Mouse (Mus musculus) 416B (cell line): ENCODE results near the gene Pgam2.

Source experiments
- DNase-seq: peaks from one replicate; pipeline ENCODE4 v3.0.0; 2011; ENCODE audit warnings: low read depth

Gene Pgam2

GRCm38 (mm10) chr11:5805711-5806110, 2.2 kb upstream of the Pgam2 start:
- no peak for DNase-seq

- DNase-seq, result no peak
Observed at GRCm38 (mm10) chr11:5804174-5804573, 641 bp upstream of the Pgam2 start.

DNA sequence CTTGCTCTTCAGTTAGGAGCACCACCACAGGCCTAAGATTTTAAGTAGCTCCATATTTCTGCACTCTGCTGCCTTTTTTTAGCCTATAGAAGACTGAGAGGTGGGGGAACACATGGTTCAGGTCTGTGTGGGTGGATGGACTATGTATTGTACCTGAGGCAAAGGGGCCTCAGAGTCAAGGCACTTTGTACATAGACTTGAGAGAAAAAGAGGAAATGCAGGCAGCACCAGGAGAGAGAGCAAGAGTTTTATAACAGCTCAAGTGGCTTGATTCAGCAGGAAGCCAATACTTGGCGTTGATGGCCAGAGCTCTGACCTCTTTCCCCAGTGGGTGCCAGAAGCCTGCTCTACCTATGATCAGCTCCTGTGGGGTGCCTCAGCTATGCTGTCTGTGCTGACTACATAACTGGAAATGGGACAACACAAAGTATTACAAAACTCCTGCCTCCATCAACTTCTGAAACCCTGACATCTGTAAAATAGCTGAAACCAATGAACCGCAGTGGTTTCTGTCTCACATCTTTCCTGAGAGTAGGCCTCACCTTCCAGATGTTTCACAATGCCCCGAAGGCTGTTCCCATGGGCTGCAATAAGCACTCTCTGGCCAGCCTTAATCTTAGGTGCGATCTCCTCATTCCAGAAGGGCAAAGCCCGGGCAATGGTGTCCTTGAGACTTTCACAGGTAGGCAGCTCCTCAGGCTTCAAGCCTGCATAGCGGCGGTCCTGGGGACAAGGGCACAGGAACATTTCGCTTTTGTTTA, 896 bp downstream of the Pgam2 start:
- DNase-seq, result peak; percentile 37

- DNase-seq, result no peak
Observed at GRCm38 (mm10) chr11:5802005-5802404, 1.5 kb downstream of the Pgam2 start.

- no peak for DNase-seq
Observed at GRCm38 (mm10) chr11:5801511-5801910, 2.0 kb downstream of the Pgam2 start.

DNA sequence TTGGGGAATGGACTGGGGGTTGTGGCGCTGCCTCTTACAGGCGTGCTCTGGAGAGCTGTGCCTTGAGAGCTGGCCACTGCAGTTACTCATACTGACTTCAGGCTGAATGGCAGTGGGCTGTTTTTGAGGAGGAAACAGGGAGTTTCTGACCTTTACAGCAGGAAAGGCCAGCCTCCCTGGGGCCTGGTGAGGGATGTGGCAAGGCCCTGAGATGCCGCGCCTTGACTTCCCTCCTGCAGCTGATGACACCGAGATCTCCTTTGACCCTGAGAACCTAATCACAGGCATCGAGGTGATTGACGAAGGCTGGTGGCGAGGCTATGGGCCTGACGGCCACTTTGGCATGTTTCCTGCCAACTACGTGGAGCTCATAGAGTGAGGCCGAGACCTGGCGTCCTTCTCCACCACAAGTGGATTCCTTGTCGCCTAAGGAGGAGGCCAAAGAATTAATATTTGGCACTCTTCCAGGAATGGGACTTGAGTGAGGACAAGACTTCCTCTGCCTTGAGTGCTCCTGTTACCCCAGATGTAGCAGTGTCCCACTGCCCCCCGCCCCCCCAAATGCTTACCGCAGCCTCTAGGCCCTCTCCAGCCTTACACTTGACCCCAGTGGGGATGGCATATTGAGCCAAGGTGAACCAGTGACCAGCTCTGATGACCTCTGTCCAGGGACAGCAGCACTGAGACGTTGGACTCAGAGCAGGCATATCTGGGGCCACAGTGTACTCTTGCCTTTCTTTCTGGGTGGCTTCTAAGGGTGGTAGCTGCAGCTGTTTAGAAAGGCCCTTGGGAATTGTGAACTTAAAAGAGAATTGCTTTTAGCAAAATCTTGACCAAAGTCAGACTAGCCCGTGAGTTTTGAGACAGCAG, 3.7 kb downstream of the Pgam2 start:
- DNase-seq, result no peak

DNA sequence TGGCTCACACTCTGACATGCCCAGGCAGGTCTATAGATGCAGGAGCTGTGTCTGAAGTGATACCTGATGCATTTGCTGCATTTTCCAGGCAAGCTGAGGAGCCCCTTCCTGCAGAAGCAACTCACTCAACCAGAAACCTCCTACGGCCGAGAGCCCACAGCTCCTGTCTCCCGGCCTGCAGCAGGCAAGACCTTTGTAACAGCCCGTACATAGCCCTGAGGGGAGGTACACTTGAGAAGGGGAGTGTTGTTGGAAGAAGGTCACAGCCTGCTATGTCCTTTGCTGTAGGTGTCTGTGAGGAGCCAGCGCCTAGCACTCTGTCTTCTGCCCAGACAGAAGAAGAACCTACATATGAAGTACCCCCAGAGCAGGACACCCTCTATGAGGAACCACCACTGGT, 5.6 kb downstream of the Pgam2 start:
- DNase-seq, result no peak

DNA sequence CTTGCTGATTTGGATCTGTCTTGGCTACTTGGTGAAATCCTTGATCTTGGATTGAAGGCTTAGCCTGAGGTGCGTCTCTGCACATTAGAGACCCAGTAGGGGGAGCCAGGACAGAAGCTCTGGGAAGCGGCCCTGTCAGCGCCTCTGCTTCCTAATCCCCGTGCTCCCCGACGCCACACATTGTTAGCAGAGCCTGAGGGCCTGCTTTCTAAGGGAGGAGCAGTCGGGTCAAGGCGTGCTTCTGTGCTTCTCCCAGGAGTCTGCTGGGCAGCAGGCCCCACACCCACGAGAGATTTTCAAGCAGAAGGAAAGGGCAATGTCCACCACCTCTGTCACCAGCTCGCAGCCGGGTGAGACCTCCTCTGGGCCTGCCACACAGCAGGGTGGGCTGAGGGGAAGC, 6.2 kb downstream of the Pgam2 start:
- no peak for DNase-seq

- no peak for DNase-seq
Observed at GRCm38 (mm10) chr11:5796939-5797338, 6.6 kb downstream of the Pgam2 start.

DNA sequence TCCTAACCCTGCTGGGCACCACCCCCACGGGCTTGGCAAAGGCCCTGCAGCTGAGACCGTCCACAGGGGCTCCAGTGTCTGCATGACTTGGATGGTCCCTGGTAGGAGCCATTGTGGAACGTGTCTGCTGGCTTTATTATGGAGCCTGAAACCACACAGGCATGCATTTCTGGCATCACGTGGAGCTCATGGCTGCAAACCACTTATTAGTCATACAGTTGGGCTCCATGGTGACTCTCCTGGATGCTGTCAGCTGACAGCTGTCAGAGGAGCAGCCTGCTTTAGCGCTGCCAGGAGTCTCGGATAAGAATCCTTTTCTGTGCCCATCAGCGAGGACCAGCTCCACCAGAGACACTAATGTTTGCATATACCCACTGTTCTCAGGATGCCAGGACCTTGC, 7.8 kb downstream of the Pgam2 start:
- no peak for DNase-seq

DNA sequence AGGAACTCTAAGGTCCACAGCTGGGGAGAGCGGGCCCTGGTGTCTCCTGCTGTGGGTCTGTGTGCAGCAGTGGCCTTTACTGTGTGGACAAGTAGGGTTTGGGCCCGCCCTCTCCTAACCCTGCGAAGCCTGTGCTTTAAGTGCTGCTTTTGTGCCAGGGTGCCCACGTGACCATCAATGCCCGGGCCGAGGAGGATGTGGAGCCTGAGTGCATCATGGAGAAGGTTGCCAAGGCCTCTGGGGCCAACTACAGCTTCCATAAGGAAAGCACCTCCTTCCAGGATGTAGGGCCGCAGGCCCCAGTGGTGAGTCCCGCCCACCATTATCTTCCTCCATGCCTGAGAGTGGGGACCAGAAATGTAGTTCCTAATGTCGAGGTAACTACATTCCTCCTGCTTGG, 8.2 kb downstream of the Pgam2 start:
- DNase-seq, result no peak

DNA sequence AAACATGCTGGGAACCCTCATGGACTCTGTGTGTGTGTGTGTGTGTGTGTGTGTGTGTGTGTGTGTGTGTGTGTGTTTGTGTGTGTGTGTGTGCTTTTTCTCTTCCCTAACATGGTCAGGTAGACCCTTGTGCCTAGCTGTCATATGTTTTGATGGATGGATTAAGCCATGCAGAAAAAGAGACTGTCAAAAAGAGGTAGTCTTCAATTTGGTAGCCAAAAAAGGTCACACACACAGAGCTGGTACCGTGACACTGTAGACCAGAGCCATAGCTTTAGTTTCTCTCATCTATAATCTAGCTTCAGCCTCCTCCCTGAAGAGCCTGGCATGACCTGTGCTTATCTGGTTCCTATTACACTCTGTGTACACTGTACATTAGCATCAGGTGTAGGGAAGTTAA, 13.1 kb downstream of the Pgam2 start:
- no peak for DNase-seq

- DNase-seq, result peak; percentile 24
Observed at GRCm38 (mm10) chr11:5789754-5790333, 13.7 kb downstream of the Pgam2 start.

- peak; percentile 79 for DNase-seq
Observed at GRCm38 (mm10) chr11:5789071-5789753, 14.3 kb downstream of the Pgam2 start.

GRCm38 (mm10) chr11:5788056-5789014, 15.2 kb downstream of the Pgam2 start, which contains the start of gene Dbnl:
Gene Dbnl (plus strand): TSS chr11:5788488.
- DNase-seq, result peak; percentile 97

DNA sequence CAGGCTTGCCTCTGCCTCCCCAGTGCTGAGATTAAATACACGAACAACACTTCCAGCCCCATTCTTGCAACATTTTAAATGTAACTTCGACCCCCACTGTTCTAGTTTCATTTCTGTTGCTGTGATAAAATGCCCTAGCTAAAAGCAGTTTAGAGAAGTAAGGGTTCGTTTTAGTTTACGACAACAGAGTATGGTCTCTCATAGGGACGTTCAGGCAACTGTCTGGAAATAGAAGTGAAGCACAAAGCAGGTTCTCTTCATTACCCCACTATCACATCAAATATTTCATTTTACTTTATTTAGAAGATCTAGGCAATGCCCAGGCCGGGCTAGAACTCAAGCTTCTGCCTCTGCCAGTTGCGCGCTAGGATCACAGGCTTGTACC, 15.9 kb downstream of the Pgam2 start:
- no peak for DNase-seq

DNA sequence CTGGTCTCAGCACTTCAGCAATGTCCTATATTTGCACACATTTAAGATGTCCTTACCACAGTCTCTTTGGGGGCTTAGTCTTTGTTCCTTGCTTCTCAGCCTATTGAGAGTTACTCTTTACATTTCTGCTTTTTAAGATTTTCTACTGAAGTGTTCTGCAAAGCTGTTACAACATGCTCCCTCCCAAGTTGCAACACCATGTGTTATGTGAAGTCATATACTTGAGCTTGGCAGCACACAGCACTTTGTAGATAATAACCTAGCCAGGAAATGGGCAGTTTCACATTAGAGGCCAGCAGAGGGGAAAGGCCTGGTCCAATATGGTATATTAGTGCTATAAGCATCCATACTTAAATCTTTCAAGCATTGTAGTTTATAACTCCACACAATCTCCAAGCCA, 17.8 kb downstream of the Pgam2 start:
- peak; percentile 85 for DNase-seq

DNA sequence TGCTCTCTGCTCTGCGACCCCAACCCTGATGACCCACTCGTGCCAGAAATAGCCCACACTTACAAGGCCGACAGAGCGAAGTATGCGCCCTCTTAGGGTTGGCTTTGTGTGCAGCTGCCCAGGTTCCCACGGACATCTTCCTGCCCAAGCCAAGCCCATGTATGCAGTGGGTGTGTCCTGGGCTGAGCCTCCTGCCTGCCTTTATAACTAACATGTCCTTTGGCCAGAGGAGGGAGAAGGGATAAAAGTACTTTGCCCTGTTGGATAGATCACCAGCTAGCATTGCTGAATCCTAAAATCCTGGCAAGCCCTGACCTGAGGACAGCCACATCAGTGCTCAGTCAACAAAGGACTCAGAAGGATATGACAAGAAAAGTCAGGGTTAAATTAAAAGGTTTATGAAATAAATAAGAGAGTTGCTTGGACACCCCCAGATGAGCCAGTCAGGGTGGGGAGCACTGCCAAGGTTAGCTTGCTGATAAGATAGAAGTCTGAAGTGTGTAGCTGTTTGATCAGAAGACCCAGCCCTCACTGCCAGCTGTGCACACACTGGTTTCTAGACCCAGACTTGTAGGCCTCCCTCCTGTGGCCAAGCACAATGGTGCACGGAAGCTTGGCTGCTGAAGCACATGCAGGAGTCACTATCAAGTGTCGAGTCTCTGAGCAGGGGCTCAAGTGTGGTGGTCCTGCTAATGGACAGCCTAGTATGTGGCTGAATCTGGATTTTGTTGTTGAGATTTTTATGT, 21.2 kb downstream of the Pgam2 start:
- DNase-seq, result no peak

- no peak for DNase-seq
Observed at GRCm38 (mm10) chr11:5780035-5780499, 23.5 kb downstream of the Pgam2 start.

GRCm38 (mm10) chr11:5778481-5778880, 25.1 kb downstream of the Pgam2 start:
- peak; percentile 55 for DNase-seq
